Mouse (Mus musculus) kidney, adult 2 months (tissue): ENCODE measurements around the gene Ppm1n. TPM values are rescaled to one million over a fixed set of nuclear protein-coding genes. Genes with fewer than 3 reads are reported as not detected.
"Not testable (repeated sequence)": the region's sequence is repeated elsewhere in the genome, so short reads cannot be mapped to it uniquely, and the experiment has no call there.

ENCODE experiments used
- DNase-seq: peaks from one replicate; pipeline ENCODE4 v3.0.0; 2021
- H3K27ac ChIP-seq: fragments of 200-500 bp; 2 replicates; pipeline ENCODE4 v1.5.1; 2012; ENCODE audit warnings: low read depth, low read length, control low read depth, inconsistent platforms; ENCODE audit not compliant: insufficient read depth
- H3K27me3 ChIP-seq: fragments of 200-500 bp; replicated peaks from 2 replicates; pipeline ENCODE4 v1.6.1; 2012; ENCODE audit warnings: mild to moderate bottlenecking, moderate library complexity, low read length, inconsistent platforms; ENCODE audit not compliant: control insufficient read depth, insufficient read depth
- H3K36me3 ChIP-seq: fragments of 200-500 bp; 2 replicates; pipeline ENCODE4 v1.6.1; 2012; ENCODE audit warnings: mild to moderate bottlenecking, moderate library complexity, low read length, inconsistent platforms; ENCODE audit not compliant: control insufficient read depth, insufficient read depth
- H3K4me1 ChIP-seq: fragments of 200-500 bp; 2 replicates; pipeline ENCODE4 v1.6.1; 2011; ENCODE audit warnings: low read length; ENCODE audit not compliant: control insufficient read depth, insufficient read depth
- H3K4me3 ChIP-seq: fragments of 200-500 bp; 2 replicates; pipeline ENCODE4 v1.5.1; 2011; ENCODE audit warnings: mild to moderate bottlenecking, low read depth, low read length, control low read depth; ENCODE audit not compliant: insufficient read depth
- CTCF ChIP-seq: fragments of 200-500 bp; conservative IDR thresholded peaks from 2 replicates; pipeline ENCODE4 v1.5.1; 2011; ENCODE audit warnings: low read depth, mild to moderate bottlenecking, control low read depth, low read length, moderate library complexity, mixed read lengths; ENCODE audit not compliant: insufficient read depth, insufficient read length
- POLR2A ChIP-seq: fragments of 200-500 bp; IDR thresholded peaks from one replicate; pipeline ENCODE4 v1.6.1; 2011; ENCODE audit warnings: low read depth, low read length, control low read depth
- WGBS: fragments of 180-500 bp; shearing (Covaris S2); methylation state at CpG from one replicate; pipeline ENCODE4 v1.1.7; 2018; 5-methylcytosine and 5-hydroxymethylcytosine counted together
- polyA plus RNA-seq: library from polyadenylated mRNA; depleted of rRNA; stranded (reverse); fragments of >200 nt; gene quantifications from 2 replicates; pipeline ENCODE4 v1.2.3, GENCODE M21; 2012

The Ppm1n gene
- polyA plus RNA-seq, 1 experiment = not detected

DNA sequence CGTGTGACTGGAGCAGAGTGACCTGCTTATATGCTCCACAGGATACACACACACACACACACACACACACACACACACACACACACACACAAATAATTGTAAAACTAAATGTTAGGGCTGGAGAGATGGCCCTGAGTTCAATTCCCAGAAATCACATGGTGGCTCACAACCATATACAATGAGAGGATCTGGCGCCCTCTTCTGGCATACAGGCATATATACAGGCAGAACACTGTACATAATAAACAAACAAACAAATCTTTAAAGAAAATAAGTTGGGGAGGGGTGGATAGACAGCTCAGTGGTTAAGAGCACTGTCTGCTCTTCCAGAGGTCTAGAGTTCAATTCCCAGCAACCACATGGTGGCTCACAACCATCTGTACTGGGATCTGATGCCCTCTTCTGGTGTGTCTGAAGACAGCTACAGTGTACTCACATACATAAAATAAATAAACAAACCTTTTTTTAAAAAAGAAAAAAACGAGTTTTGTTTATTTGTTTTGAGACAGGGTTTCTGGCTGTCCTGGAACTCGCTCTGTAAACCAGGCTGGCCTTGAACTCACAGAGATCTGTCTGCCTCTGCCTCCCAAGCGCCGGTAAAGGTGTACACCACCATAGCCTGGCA, 1.9 kb upstream of the Ppm1n start:
- not testable (repeated sequence) for H3K36me3 ChIP-seq, H3K27ac ChIP-seq, H3K4me1 ChIP-seq, H3K4me3 ChIP-seq, H3K27me3 ChIP-seq
- 34% methylated on average over 6 of the region's 6 CpGs for WGBS
- DNase-seq = peak; percentile 54
- peak; percentile 32; the same call in 1 of the 2 replicates for TF ChIP-seq CTCF

DNA sequence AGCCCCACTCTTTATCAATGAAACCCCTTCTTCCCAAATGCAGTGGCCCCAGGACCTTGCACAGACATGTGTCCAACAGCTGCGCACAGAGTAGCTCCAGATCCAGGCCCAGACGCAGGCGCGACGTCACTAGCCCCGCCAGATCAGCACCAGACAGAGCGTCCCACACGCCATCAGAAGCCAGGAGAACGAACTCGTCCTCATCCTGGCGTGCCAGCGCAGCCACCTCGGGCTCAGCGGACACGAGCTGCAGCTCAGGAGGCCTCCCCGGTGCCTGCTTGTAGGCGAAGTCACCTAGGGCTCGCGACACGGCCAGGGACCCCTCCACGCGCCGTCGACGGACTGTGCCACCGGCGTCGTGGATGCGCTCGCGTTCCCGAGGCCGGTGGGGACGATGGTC, 812 bp downstream of the Ppm1n start:
- 4% methylated on average over 34 of the region's 34 CpGs for WGBS
- DNase-seq = no peak
- Histone ChIP-seq H3K4me1 (no peaks in the 10 kb centered on the region), H3K27ac (no peak overlapping the region), H3K27me3 (0 out of 2 replicates have a peak, but pooled peaks cover 2% of the 10 kb centered on the region), H3K4me3 (no peak overlapping the region), H3K36me3 (no peaks in the 10 kb centered on the region)
- TF ChIP-seq CTCF (no peak), POLR2A (no peak)

DNA sequence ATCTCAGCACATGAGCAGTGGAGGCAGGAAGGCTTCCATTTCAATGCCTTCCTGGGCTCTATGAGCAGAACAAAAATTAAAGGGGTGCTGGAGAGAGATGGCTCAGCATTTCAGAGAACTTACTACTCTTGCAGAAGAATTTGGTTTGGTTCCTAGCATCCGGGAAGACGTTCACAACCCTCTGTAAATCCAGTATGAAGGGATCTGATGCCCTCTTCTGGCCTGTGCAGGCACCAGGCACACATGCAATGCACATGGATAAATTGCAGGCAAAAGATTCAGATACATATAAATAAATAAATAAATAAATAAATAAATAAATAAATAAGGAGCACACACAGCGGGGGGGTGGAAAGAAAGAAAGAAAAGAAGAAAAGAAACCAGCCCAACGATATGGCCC, 3.6 kb downstream of the Ppm1n start:
- H3K4me1 ChIP-seq = peaks cover 4% of the 10 kb centered on the region; the same call in 1 of the 2 replicates
- DNase-seq = no peak
- TF ChIP-seq POLR2A (no peak), CTCF (peak; percentile 55)
- H3K27me3 ChIP-seq = 0 out of 2 replicates have a peak, but pooled peaks cover 2% of the 10 kb centered on the region
- H3K36me3 ChIP-seq = no peaks in the 10 kb centered on the region
- 47% methylated on average over 4 of the region's 4 CpGs for WGBS
- no peak overlapping the region for H3K27ac ChIP-seq
- no peak overlapping the region for H3K4me3 ChIP-seq

DNA sequence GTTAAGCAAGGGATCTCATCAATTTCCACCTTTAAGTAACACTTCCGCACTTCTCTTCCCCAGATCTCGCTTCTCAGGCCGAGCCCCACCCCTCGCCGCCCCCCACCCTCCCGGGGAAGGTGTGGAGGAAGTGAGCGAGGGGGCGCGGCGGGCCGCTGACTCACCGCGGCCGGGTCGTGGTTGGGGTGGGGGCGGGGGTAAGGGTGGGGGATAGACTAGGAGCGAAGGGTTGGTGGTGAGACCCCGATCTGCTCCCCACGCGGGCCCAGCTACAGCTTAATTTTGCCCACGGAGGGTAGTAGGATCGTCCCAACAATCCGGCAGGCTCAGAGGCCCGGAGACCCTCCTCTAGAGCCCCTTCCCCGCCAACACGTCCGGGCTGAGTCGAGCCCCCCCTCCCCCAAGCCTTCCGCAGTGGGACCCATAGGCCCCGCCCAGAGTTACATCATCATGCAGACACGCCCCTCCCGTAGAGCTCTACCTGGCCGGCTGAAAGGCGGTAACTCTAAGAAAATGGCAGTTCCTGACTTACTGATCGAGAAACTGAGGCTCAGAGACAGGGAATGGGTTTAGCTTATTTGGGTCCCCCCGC, 7.6 kb downstream of the Ppm1n start:
- TF ChIP-seq POLR2A (no peak), CTCF (no peak)
- Histone ChIP-seq H3K27me3 (no peaks in the 10 kb centered on the region), H3K27ac (peak overlapping the region; percentile 91), H3K36me3 (no peaks in the 10 kb centered on the region), H3K4me3 (peak overlapping the region; percentile 87), H3K4me1 (peaks cover 8% of the 10 kb centered on the region)
- DNase-seq = peak; percentile 88
- under 1% methylated on average over 35 of the region's 36 CpGs for WGBS

DNA sequence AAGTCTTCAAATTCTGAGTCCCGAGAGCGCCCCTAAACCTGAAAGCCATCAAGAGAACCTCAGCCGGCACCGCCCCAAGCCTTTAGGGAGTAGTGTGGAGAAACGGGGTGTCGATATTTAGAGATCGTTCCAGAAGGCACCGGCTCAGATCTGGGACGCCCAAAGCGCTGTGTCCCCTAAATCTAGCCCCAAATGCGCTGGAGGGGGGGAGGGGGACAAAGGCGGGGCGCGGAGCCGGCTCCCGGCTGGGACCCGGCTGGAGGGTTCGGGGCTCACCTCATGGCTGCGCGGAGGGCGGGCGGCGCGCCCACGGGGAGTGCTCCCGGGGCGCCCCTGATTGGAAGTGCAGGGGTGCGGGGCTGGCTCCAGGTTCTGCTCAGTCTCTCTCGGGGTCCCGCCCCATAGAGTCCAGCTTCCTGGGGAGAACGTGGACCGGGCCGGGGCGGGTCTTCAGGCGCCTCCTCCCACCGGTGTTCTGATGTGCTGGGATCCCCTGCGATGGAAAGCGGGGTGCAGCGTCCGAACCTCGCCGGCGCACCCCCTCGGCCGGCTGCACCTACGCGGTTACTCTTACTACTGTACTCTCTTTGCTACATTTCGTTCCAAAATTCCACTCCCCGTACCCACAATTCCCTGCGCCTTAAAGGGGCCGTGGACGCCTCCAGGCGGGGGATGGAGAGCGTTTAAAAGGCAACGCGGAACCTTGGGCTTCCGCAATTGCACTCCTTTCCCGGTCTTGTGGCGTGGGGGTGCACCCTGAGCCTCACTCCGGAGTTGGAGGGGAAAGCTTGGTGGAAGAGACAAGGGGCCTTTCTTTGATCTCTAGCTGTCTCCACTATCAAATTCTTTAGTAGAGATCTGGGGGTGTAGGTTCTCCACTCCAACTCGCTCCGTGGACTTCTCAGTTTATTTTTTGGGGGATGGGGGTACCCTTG, 8.4 kb downstream of the Ppm1n start, which contains the start of gene Vasp:
Vasp (minus strand) TSS at position 580 of the 935 bp plus-strand sequence.
- peaks cover 15% of the 10 kb centered on the region for H3K4me1 ChIP-seq
- peak within 1 kb of the TSS; percentile 91 for H3K27ac ChIP-seq
- WGBS = under 1% methylated on average over 61 of the region's 62 CpGs
- H3K4me3 ChIP-seq = peak within 1 kb of the TSS; percentile 87
- no peaks in the 10 kb centered on the region for H3K27me3 ChIP-seq
- peak; percentile 93 for DNase-seq
- TF ChIP-seq POLR2A (peak; percentile 62), CTCF (no peak)
- no peaks in the 10 kb centered on the region for H3K36me3 ChIP-seq

DNA sequence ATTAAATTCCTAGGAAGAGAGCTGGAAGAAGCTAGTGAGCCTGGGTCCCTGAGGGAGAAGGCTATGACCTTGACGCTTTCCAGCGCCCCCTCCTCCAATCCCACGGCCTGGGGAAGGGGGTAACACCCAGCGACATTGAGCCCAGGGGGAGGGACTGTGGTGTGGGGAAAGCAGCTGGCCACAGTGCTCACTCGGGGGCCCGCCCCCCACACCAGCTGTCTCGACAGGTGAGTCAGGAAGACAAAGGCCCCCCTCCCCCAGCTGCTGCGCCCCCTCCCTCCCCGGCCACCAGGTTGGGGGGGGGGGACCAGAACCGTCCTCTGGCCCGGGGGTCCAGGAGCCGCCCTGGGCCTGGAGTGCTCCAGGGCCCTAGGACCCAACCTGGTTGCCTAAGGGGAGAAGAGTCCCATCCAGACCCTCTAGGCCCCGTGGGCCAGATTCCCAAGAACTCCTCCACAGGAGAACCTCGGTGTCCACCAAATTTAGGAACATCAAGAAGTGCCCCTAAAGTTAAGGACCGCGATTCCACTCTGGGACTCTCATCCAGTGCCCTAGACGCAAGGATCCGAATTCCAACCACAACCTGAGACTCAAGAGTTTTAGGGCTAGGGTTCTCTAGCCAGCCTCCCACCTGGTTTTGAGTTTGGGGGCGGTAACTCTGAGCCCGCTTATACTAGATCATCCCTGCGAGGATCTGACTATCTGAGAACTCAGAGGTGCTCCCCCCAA, 9.2 kb downstream of the Ppm1n start:
- no peaks in the 10 kb centered on the region for H3K27me3 ChIP-seq
- no peaks in the 10 kb centered on the region for H3K36me3 ChIP-seq
- peak overlapping the region; percentile 66 for H3K27ac ChIP-seq
- peak overlapping the region; percentile 87 for H3K4me3 ChIP-seq
- peaks cover 19% of the 10 kb centered on the region for H3K4me1 ChIP-seq
- peak; percentile 32 for DNase-seq
- WGBS = 2% methylated on average over 21 of the region's 21 CpGs
- TF ChIP-seq CTCF (no peak), POLR2A (no peak)
